Mouse (Mus musculus) telencephalon, adult 2 months (tissue): ENCODE measurements around the gene Socs7.

ENCODE experiments used
- DNase-seq: peaks from one replicate; pipeline ENCODE4 v3.0.0-alpha.2; 2011; ENCODE audit warnings: low read depth, low spot score

Socs7 gene

GRCm38 (mm10) chr11:97343175-97343574 lies 19.2 kb upstream of the Socs7 start:
- no peak for DNase-seq

GRCm38 (mm10) chr11:97343619-97344018 lies 18.7 kb upstream of the Socs7 start:
- no peak for DNase-seq

- no peak for DNase-seq
Measured at GRCm38 (mm10) chr11:97345446-97345845, 16.9 kb upstream of the Socs7 start.

GRCm38 (mm10) chr11:97346383-97346782 lies 16.0 kb upstream of the Socs7 start:
- no peak for DNase-seq

DNA sequence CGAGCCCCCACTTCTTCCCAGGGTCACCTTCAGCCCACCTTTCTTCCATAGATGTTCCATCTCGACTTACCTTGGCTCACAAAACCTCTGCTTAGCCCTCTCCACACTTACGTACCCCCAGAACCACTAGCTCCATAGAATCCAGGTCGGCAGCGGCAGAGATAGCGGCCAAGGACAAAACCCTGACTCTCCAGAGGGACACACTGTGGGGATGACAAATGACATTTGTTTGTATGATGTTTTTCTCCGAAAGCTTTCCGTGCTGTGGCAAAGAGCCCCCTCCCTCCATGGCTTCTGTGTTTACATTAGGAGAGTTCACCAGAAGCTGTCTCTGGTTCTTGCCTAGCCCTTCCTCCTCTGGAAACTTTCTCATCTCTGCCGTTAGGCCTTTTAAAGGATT lies 15.1 kb upstream of the Socs7 start:
- DNase-seq: no peak

DNA sequence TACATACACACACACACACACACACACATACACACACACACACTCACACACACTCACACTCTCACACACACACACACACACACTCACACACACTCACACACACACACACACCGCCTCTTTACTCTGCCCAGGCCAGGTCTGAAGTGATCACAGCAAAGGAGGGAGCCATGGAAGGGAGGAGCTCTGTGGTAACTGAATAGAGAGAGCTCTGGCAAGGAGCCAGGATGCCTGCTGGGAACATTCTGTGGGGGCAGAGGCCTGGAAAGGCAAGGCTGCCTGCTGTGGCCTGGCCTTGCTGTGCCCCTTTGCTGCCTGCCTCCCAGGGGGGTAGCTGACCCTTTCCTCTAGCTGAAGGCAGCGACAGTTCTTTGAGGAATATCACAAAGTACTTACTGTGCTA lies 12.3 kb upstream of the Socs7 start:
- no peak for DNase-seq

- DNase-seq: no peak
Measured at GRCm38 (mm10) chr11:97352027-97352684, 10.2 kb upstream of the Socs7 start, which contains the start of gene Gpr179. TSS of gene Gpr179 (minus strand) at chr11:97352077.

- DNase-seq: no peak
Measured at GRCm38 (mm10) chr11:97352935-97353597, 9.3 kb upstream of the Socs7 start.

GRCm38 (mm10) chr11:97354646-97355045 lies 7.7 kb upstream of the Socs7 start:
- DNase-seq: no peak

DNA sequence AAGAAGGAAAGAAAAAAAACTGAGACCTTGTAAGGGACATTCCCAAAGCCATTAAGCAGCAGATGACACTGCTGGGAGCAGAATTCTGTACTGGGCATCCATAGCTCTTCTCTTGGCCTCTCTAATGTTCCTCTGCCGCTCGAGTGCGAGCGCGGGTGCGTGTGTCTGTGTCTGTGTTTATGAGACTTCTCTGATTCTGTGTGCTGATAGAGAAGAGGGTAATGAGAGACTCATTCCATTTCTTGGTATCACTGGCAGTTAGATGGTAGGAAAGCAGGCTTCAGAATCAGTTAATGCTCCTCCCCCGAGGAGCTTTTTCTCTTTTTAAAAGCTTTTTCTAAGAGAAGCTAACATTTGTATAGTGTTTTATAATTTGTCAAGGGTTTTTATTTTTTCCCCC lies 7.1 kb upstream of the Socs7 start:
- no peak for DNase-seq

DNA sequence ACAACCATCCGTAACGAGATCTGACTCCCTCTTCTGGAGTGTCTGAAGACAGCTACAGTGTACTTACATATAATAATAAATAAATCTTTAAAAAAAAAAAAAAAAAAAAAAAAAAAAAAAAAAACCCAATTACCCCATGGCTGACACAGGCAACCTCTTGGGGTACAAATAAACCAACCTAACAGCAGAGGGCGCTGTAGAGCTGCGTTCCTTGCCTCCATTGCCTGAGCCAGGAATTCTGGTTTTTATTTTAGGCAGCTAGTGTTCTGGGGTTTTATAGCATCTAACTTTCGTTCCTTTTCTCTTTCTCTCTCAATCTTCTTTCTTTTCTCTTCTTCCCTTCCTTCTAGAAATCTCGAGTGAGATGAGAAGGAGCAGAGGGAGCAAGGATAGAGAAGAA lies 4.7 kb upstream of the Socs7 start:
- DNase-seq: peak; percentile 42

DNA sequence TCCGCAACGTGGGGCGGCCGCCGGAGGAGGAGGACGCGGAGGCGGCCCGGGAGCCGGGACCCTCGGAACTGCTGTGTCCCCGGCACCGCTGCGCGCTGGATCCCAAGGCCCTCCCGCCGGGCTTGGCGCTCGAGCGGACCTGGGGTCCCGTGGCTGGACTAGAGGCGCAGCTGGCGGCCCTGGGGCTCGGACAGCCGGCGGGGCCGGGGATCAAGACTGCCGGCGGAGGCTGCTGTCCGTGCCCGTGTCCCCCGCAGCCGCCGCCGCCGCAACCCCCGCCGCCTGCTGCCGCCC lies 245 bp downstream of the Socs7 start:
- no peak for DNase-seq

DNA sequence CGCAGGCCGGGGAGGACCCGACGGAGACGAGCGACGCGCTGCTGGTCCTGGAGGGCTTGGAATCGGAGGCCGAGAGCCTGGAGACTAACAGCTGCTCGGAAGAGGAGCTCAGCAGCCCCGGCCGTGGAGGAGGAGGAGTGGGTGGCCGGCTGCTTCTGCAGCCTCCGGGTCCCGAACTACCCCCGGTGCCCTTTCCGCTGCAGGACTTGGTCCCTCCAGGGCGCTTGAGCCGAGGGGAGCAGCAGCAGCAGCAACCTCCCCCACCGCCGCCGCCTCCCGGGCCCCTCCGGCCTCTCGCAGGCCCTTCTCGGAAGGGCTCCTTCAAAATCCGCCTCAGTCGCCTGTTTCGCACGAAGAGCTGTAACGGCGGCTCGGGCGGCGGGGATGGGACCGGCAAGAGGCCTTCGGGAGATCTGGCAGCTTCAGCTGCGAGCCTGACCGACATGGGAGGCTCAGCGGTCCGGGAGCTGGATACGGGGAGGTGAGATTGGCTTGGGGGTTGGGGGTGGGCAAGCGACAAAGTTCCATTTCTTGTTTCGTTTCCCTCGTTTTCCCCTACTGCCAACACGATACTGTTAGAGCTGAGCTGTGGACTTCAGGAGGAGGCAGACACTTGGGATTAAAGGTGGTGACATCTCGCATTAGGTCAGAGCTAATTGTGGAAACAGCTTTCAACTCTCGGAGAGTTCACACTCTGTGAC lies 742 bp downstream of the Socs7 start:
- no peak for DNase-seq

DNA sequence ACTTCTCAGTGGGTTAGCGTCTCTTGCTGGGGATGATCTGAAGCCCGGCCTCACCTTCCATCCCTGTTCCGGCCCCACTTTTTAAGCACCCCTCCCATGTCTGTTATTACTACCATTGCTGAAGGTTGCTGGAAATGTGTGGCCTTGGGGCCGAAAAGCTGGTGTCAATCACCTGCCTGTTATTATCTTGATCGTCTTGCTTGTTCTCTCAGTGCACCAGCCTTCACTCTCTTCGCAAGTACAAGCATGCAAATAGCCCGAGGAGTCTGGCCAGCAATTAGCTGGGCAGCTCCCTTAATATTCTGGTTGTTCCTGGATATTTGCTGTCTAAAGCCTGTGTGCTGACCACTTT lies 1.3 kb downstream of the Socs7 start:
- no peak for DNase-seq

DNA sequence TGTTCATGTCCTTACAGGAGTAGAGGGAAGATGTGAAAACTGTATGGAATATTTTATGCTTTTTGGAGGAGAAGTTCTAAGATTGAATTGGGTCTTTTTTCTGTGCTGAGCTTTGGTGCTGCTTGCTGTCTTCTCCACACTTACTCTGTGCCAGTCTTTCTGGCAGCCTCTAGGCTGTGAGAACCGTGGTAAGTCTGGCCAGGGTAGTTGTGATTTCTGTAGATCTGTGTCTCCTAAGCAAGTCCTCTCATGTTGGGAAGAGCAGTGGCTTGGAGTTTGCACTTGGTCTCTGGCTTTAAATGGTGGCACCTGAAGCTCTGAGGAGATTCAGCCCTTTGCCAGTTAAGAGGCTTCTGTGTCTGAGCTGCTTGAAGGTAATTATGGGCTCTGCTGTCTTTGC lies 3.2 kb downstream of the Socs7 start:
- no peak for DNase-seq

GRCm38 (mm10) chr11:97368501-97368900 lies 6.2 kb downstream of the Socs7 start:
- no peak for DNase-seq

DNA sequence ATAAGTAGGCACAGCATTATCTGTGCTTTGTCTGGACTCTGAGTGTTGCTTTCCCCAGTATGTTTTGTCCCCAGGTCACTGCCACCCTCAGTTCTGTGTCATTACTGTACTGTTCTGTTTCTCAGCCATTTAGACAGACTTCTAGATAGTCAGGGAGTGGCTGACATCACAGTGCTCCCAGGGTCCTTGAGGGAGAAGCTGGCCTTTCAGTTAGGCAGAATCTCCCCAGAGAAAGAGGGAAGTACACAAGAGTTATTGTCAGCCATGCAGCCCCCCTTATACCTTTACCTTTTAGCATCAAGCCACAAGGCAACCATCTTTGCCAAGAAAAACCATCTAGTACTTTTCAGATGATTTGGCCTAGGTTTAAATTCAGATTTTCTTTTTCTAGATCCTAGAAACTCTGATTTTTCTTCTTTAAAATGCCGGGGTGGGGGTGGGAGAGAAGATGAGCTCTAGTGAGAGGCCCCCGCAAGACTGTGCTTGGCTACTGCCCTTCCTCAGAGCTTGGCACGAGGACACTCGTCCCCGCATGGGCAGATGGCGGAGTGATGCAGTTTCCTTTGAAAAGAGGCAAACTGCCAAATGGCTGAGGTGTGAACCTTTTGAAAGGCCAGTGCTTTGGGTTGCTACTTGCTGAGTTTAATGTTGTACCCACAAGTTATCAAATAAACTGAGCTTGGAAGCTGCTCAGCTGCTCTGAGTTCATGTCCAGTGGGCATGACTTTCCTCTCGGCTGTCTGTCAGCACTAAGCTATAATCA lies 8.2 kb downstream of the Socs7 start:
- DNase-seq: peak; percentile 72

DNA sequence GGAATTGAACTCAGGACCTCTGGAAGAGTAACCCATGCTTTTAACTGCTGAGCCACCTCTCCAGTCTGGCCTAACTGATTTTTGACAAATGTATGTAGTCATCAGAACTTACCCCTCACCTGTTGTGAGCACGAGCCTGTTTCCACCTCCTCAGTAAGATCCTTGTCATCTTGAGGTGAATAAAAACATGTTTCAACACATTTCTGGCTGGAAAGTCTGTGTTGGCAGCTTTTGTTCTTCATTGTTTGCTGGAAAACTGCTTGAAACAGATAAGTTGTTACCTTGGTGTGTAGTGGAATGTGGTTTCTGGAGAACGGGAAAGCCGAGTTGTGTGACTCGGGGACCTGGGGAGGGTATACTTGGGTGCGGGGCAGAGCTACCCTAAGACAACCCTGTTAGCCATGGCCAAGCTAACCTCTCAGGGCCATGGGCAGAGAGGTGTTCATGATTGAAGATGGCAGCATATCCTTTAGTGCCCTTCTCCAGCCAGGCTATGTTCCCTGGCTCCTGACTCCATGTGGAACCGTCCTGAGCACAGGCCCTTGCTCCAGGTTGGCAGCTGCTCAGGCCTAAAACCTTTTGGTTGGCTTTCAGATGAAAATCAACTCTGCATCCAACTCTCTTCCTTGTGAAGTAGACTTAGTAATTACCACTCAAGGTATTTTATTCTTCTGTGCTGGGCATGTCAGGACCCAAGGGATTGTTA lies 10.0 kb downstream of the Socs7 start:
- no peak for DNase-seq

DNA sequence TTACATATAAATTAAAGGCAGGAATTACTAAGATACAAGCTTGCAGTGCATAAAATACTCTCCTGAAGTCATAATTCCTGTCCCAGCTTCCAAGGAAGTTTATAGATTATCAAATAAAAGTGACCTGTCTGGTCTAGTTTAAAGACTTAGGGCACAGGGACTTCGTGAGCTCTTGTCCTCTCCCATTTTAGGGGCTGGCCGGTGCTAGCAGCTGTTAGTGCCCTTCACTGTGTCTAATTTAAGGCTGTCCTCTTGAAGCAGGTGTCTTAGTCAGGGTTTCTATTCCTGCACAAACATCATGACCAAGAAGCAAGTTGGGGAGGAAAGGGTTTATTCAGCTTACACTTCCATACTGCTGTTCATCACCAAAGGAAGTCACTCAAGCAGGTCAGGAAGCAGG lies 11.1 kb downstream of the Socs7 start:
- no peak for DNase-seq

DNA sequence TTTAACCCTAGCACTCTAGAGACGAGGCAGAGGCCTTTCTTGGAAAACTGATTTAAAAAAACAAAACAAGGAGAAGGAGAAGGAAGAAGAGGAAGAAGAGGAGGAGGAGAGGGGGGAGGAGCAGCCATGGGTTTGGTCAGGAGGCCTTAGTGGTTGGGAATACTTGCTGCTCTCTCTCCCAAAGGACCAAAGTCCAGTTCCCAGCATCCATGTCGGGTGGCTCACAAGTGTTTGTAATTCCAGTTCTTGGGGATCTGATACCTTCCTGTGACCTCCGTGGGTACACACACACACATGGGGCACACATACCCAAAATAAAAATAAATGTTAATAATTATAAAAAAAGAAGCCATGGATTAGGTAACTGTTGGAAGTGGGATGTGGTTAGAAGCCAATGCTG lies 17.7 kb downstream of the Socs7 start:
- DNase-seq: no peak

GRCm38 (mm10) chr11:97383017-97383416 lies 20.7 kb downstream of the Socs7 start:
- DNase-seq: no peak

DNA sequence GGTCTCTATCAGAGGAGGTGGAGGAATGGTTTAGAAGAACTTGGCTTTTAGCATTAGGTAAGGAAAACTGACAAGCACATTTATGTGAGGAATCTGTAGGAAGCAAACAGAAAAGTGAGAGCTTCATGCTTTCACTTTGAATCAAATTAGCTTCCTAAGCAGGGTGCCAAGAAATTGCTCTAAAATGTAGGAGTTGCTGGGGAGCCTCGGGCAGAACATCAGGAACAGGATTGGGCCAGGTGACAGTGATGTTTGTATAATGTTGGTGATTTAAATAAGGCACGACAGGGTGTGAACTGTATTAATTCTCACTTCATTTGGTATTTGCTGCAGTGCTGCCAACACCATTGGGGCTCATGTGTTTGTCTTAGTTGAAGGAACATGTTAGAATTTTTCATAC lies 21.4 kb downstream of the Socs7 start:
- DNase-seq: peak; percentile 67
